Mouse (Mus musculus): ENCODE results near the gene Sik1. TPM values are rescaled to one million over a fixed set of nuclear protein-coding genes. Genes with fewer than 3 reads are reported as not detected.

Sik1 gene
- polyA plus RNA-seq, 1 experiment: 35.5 TPM

GRCm38 (mm10) chr17:31862136-31862535, 6.5 kb upstream of the Sik1 start:
- WGBS: 45% methylated on average over 6 of the region's 6 CpGs
- H3K36me3 ChIP-seq (ENCODE audit: control insufficient read depth, insufficient read depth, low read length): no peaks in the 10 kb centered on the region
- peak; percentile 81 for DNase-seq
- H3K27ac ChIP-seq (ENCODE audit: insufficient read depth, low read depth, low read length): no peak overlapping the region
- no peak overlapping the region for H3K4me3 ChIP-seq (ENCODE audit: insufficient read depth, low read depth, low read length)
- H3K27me3 ChIP-seq (replicated peaks; ENCODE audit: control insufficient read depth, insufficient read depth, low read length): no peaks in the 10 kb centered on the region
- peaks cover 9% of the 10 kb centered on the region for H3K4me1 ChIP-seq (ENCODE audit: control insufficient read depth, insufficient read depth, low read length)
- TF ChIP-seq POLR2A (IDR thresholded peaks at IDR 0.05; ENCODE audit: low read depth, low read length): no peak
- TF ChIP-seq CTCF (conservative IDR thresholded peaks at IDR 0.05; ENCODE audit: insufficient read depth, insufficient read length, low read depth, low read length): no peak

- H3K4me1 ChIP-seq (ENCODE audit: control insufficient read depth, insufficient read depth, low read length): peaks cover 14% of the 10 kb centered on the region
- no peaks in the 10 kb centered on the region for H3K36me3 ChIP-seq (ENCODE audit: control insufficient read depth, insufficient read depth, low read length)
- DNase-seq: no peak
- TF ChIP-seq CTCF (conservative IDR thresholded peaks at IDR 0.05; ENCODE audit: insufficient read depth, insufficient read length, low read depth, low read length): no peak
- no peak for TF ChIP-seq POLR2A (IDR thresholded peaks at IDR 0.05; ENCODE audit: low read depth, low read length)
- no peak overlapping the region for H3K27ac ChIP-seq (ENCODE audit: insufficient read depth, low read depth, low read length)
- H3K4me3 ChIP-seq (ENCODE audit: insufficient read depth, low read depth, low read length): no peak overlapping the region
- no peaks in the 10 kb centered on the region for H3K27me3 ChIP-seq (replicated peaks; ENCODE audit: control insufficient read depth, insufficient read depth, low read length)
- 88% methylated on average over 5 of the region's 5 CpGs for WGBS
Observed at GRCm38 (mm10) chr17:31861661-31862060, 6.1 kb upstream of the Sik1 start.

- Histone ChIP-seq H3K27me3 (replicated peaks; ENCODE audit: control insufficient read depth, insufficient read depth, low read length) (no peaks in the 10 kb centered on the region), H3K4me3 (ENCODE audit: insufficient read depth, low read depth, low read length) (no peak overlapping the region), H3K4me1 (ENCODE audit: control insufficient read depth, insufficient read depth, low read length) (peaks cover 17% of the 10 kb centered on the region), H3K27ac (ENCODE audit: insufficient read depth, low read depth, low read length) (no peak overlapping the region), H3K36me3 (ENCODE audit: control insufficient read depth, insufficient read depth, low read length) (no peaks in the 10 kb centered on the region)
- WGBS: 86% methylated on average over 8 of the region's 8 CpGs
- DNase-seq: no peak
- TF ChIP-seq CTCF (conservative IDR thresholded peaks at IDR 0.05; ENCODE audit: insufficient read depth, insufficient read length, low read depth, low read length) (no peak), POLR2A (IDR thresholded peaks at IDR 0.05; ENCODE audit: low read depth, low read length) (no peak)
Observed at GRCm38 (mm10) chr17:31860856-31861255, 5.3 kb upstream of the Sik1 start.

GRCm38 (mm10) chr17:31859367-31859766, 3.8 kb upstream of the Sik1 start:
- H3K27me3 ChIP-seq (replicated peaks; ENCODE audit: control insufficient read depth, insufficient read depth, low read length): no peaks in the 10 kb centered on the region
- H3K27ac ChIP-seq (ENCODE audit: insufficient read depth, low read depth, low read length): no peak overlapping the region
- no peak for TF ChIP-seq POLR2A (IDR thresholded peaks at IDR 0.05; ENCODE audit: low read depth, low read length)
- TF ChIP-seq CTCF (conservative IDR thresholded peaks at IDR 0.05; ENCODE audit: insufficient read depth, insufficient read length, low read depth, low read length): no peak
- no peak overlapping the region for H3K4me3 ChIP-seq (ENCODE audit: insufficient read depth, low read depth, low read length)
- DNase-seq: no peak
- no peaks in the 10 kb centered on the region for H3K36me3 ChIP-seq (ENCODE audit: control insufficient read depth, insufficient read depth, low read length)
- WGBS: 88% methylated on average over 2 of the region's 2 CpGs
- H3K4me1 ChIP-seq (ENCODE audit: control insufficient read depth, insufficient read depth, low read length): peaks cover 17% of the 10 kb centered on the region

GRCm38 (mm10) chr17:31858786-31859185, 3.2 kb upstream of the Sik1 start:
- no peak overlapping the region for H3K27ac ChIP-seq (ENCODE audit: insufficient read depth, low read depth, low read length)
- H3K36me3 ChIP-seq (ENCODE audit: control insufficient read depth, insufficient read depth, low read length): 0 out of 2 replicates have a peak, but pooled peaks cover 1% of the 10 kb centered on the region
- 93% methylated on average over 2 of the region's 2 CpGs for WGBS
- no peak for DNase-seq
- TF ChIP-seq CTCF (conservative IDR thresholded peaks at IDR 0.05; ENCODE audit: insufficient read depth, insufficient read length, low read depth, low read length) (no peak), POLR2A (IDR thresholded peaks at IDR 0.05; ENCODE audit: low read depth, low read length) (no peak)
- no peaks in the 10 kb centered on the region for H3K27me3 ChIP-seq (replicated peaks; ENCODE audit: control insufficient read depth, insufficient read depth, low read length)
- H3K4me3 ChIP-seq (ENCODE audit: insufficient read depth, low read depth, low read length): no peak overlapping the region
- H3K4me1 ChIP-seq (ENCODE audit: control insufficient read depth, insufficient read depth, low read length): peaks cover 17% of the 10 kb centered on the region

GRCm38 (mm10) chr17:31857903-31858426, 2.4 kb upstream of the Sik1 start:
- 0 out of 2 replicates have a peak, but pooled peaks cover 2% of the 10 kb centered on the region for H3K36me3 ChIP-seq (ENCODE audit: control insufficient read depth, insufficient read depth, low read length)
- TF ChIP-seq CTCF (conservative IDR thresholded peaks at IDR 0.05; ENCODE audit: insufficient read depth, insufficient read length, low read depth, low read length) (no peak), POLR2A (IDR thresholded peaks at IDR 0.05; ENCODE audit: low read depth, low read length) (no peak)
- WGBS: 92% methylated on average over 3 of the region's 3 CpGs
- no peaks in the 10 kb centered on the region for H3K27me3 ChIP-seq (replicated peaks; ENCODE audit: control insufficient read depth, insufficient read depth, low read length)
- H3K4me3 ChIP-seq (ENCODE audit: insufficient read depth, low read depth, low read length): no peak overlapping the region
- no peak overlapping the region for H3K27ac ChIP-seq (ENCODE audit: insufficient read depth, low read depth, low read length)
- no peak for DNase-seq
- peaks cover 25% of the 10 kb centered on the region for H3K4me1 ChIP-seq (ENCODE audit: control insufficient read depth, insufficient read depth, low read length)

- peak; percentile 51 for DNase-seq
- Histone ChIP-seq H3K27me3 (replicated peaks; ENCODE audit: control insufficient read depth, insufficient read depth, low read length) (no peaks in the 10 kb centered on the region), H3K4me1 (ENCODE audit: control insufficient read depth, insufficient read depth, low read length) (peaks cover 26% of the 10 kb centered on the region), H3K36me3 (ENCODE audit: control insufficient read depth, insufficient read depth, low read length) (0 out of 2 replicates have a peak, but pooled peaks cover 2% of the 10 kb centered on the region), H3K4me3 (ENCODE audit: insufficient read depth, low read depth, low read length) (no peak overlapping the region), H3K27ac (ENCODE audit: insufficient read depth, low read depth, low read length) (peak overlapping the region; percentile 98)
- TF ChIP-seq POLR2A (IDR thresholded peaks at IDR 0.05; ENCODE audit: low read depth, low read length) (no peak), CTCF (conservative IDR thresholded peaks at IDR 0.05; ENCODE audit: insufficient read depth, insufficient read length, low read depth, low read length) (no peak)
- 80% methylated on average over 4 of the region's 4 CpGs for WGBS
Observed at GRCm38 (mm10) chr17:31857251-31857650, 1.6 kb upstream of the Sik1 start.
